Mouse (Mus musculus): ENCODE data around the gene Tmem104. TPM values are rescaled to one million over a fixed set of nuclear protein-coding genes. Genes with fewer than 3 reads are reported as not detected.

The Tmem104 gene
- polyA plus RNA-seq, 1 experiment: 21.6 TPM

DNA sequence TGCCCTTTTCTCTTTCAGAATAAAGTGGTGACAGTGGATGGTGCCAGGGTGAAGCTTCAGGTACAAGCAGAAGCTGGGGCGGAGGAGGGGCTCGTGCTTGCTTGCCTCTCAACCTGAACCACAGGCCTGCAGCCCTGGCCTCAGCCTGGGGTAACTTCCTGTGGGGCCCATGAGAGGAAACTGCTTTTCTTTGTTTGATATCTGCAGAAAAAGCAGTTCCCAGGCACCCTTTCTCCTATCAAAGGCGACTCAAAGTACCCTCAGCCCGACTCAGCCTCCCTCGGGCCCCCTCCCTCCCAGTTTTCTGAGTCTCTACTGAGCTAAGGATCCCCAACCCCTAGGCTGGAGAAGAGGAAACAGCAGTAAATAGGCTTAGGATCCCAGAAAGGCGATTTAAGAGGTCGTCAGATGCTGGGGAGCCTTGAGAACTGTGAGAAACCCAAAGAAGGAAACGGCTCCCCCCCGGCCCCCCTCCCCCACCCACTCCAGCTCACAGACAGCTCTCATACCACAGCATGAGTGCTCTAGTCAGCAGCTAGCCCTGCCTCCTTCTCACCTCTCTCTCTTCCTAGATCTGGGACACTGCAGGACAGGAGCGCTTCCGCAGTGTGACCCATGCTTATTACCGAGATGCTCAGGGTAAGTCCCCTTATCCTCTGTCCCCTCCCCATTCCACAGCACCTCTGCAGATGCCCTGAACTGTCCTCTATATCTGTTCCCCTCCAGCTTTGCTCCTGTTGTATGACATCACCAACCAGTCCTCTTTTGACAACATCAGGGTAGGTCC, 29.2 kb upstream of the Tmem104 start:
- Histone ChIP-seq H3K4me3 (replicated peaks; ENCODE audit: extremely low read depth, low read depth, low read length) (no peak overlapping the region), H3K4me1 (ENCODE audit: control insufficient read depth, insufficient read depth, low read length) (peaks cover 3% of the 10 kb centered on the region; the same call in 1 of the 2 replicates)
- 16% methylated on average over 12 of the region's 12 CpGs for WGBS
- no peak for TF ChIP-seq CTCF (IDR thresholded peaks at IDR 0.05; ENCODE audit: insufficient read depth, low read length)
- no peak for TF ChIP-seq POLR2A (IDR thresholded peaks at IDR 0.05; ENCODE audit: borderline replicate concordance, extremely low read depth, low read depth, low read length)
- DNase-seq: no peak

DNA sequence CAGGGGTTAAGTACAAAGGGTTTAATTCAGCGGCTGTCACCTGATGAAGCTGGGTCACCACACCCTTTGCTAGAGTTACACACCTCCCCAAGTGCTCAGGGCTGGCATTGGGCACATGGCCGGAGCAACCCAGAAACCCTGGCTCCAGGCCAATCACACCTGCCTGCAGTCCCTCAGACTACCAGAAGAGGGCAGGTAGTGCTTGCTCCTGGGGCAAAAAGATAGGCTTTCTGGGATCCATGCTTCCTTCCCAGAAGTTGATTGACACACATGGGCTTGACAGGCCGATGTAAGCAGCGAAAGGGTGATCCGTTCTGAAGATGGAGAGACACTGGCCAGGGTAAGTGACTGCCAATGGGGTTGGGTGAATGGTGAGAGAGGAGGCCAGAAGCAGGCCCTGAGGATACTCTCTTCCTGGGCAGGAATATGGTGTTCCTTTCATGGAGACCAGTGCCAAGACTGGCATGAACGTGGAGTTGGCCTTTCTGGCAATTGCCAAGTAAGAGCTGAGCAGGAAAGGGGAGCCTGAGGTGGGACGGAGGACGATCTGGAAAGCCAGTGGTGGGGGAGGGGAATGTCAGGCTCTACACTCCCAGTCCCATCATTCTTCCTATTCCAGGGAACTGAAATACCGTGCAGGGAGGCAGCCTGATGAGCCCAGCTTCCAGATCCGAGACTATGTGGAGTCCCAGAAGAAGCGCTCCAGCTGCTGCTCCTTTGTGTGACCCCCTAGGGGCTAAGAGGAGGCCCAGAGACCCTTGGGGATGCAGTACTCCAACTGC, 27.1 kb upstream of the Tmem104 start:
- H3K4me3 ChIP-seq (replicated peaks; ENCODE audit: extremely low read depth, low read depth, low read length): no peak overlapping the region
- 58% methylated on average over 11 of the region's 11 CpGs for WGBS
- H3K4me1 ChIP-seq (ENCODE audit: control insufficient read depth, insufficient read depth, low read length): 0 out of 2 replicates have a peak, but pooled peaks cover 3% of the 10 kb centered on the region
- DNase-seq: peak; percentile 97
- TF ChIP-seq CTCF (IDR thresholded peaks at IDR 0.05; ENCODE audit: insufficient read depth, low read length) (peak; percentile 79), POLR2A (IDR thresholded peaks at IDR 0.05; ENCODE audit: borderline replicate concordance, extremely low read depth, low read depth, low read length) (no peak)

GRCm38 (mm10) chr11:115160883-115161577, 26.3 kb upstream of the Tmem104 start:
- Histone ChIP-seq H3K4me3 (replicated peaks; ENCODE audit: extremely low read depth, low read depth, low read length) (no peak overlapping the region), H3K4me1 (ENCODE audit: control insufficient read depth, insufficient read depth, low read length) (0 out of 2 replicates have a peak, but pooled peaks cover 3% of the 10 kb centered on the region)
- 32% methylated on average over 10 of the region's 10 CpGs for WGBS
- DNase-seq: peak; percentile 87
- TF ChIP-seq CTCF (IDR thresholded peaks at IDR 0.05; ENCODE audit: insufficient read depth, low read length) (peak; percentile 92), POLR2A (IDR thresholded peaks at IDR 0.05; ENCODE audit: borderline replicate concordance, extremely low read depth, low read depth, low read length) (no peak)

GRCm38 (mm10) chr11:115161578-115162204, 25.6 kb upstream of the Tmem104 start:
- 0 out of 2 replicates have a peak, but pooled peaks cover 3% of the 10 kb centered on the region for H3K4me1 ChIP-seq (ENCODE audit: control insufficient read depth, insufficient read depth, low read length)
- no peak overlapping the region for H3K4me3 ChIP-seq (replicated peaks; ENCODE audit: extremely low read depth, low read depth, low read length)
- TF ChIP-seq POLR2A (IDR thresholded peaks at IDR 0.05; ENCODE audit: borderline replicate concordance, extremely low read depth, low read depth, low read length) (no peak), CTCF (IDR thresholded peaks at IDR 0.05; ENCODE audit: insufficient read depth, low read length) (no peak)
- WGBS: 52% methylated on average over 9 of the region's 9 CpGs
- no peak for DNase-seq

- Histone ChIP-seq H3K4me3 (replicated peaks; ENCODE audit: extremely low read depth, low read depth, low read length) (no peak overlapping the region), H3K4me1 (ENCODE audit: control insufficient read depth, insufficient read depth, low read length) (0 out of 2 replicates have a peak, but pooled peaks cover 3% of the 10 kb centered on the region)
- WGBS: 25% methylated on average over 9 of the region's 9 CpGs
- TF ChIP-seq CTCF (IDR thresholded peaks at IDR 0.05; ENCODE audit: insufficient read depth, low read length) (no peak), POLR2A (IDR thresholded peaks at IDR 0.05; ENCODE audit: borderline replicate concordance, extremely low read depth, low read depth, low read length) (no peak)
- DNase-seq: no peak
Observed at GRCm38 (mm10) chr11:115162205-115162601, 25.1 kb upstream of the Tmem104 start.

GRCm38 (mm10) chr11:115162832-115163480, 24.3 kb upstream of the Tmem104 start, which contains the start of gene Slc9a3r1:
Gene Slc9a3r1 (plus strand): TSS chr11:115163341.
- peak within 1 kb of the TSS; percentile 88 for H3K4me3 ChIP-seq (replicated peaks; ENCODE audit: extremely low read depth, low read depth, low read length)
- under 1% methylated on average over 47 of the region's 47 CpGs for WGBS
- H3K4me1 ChIP-seq (ENCODE audit: control insufficient read depth, insufficient read depth, low read length): 0 out of 2 replicates have a peak, but pooled peaks cover 3% of the 10 kb centered on the region
- TF ChIP-seq CTCF (IDR thresholded peaks at IDR 0.05; ENCODE audit: insufficient read depth, low read length): no peak
- TF ChIP-seq POLR2A (IDR thresholded peaks at IDR 0.05; ENCODE audit: borderline replicate concordance, extremely low read depth, low read depth, low read length): peak; percentile 99
- DNase-seq: peak; percentile 99

DNA sequence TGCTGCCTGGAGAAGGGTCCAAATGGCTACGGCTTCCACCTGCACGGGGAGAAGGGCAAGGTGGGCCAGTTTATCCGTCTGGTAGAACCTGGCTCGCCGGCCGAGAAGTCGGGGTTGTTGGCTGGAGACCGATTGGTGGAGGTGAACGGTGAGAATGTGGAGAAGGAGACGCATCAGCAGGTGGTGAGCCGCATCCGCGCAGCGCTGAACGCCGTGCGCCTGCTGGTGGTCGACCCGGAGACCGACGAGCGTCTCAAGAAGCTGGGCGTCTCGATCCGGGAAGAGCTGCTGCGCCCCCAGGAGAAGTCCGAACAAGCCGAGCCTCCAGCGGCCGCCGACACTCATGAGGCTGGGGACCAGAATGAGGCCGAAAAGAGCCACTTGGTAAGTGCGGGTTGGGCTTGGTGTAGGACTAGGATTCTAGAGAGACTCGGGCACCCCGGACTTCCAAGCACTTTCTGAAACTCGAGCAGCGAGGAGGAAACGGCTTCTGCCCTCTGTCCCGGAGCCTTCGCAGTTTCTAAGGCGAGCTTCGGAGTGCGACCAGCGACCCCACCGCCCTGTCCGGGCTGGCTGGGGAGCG, 23.6 kb upstream of the Tmem104 start:
- H3K4me3 ChIP-seq (replicated peaks; ENCODE audit: extremely low read depth, low read depth, low read length): peak overlapping the region; percentile 88
- TF ChIP-seq POLR2A (IDR thresholded peaks at IDR 0.05; ENCODE audit: borderline replicate concordance, extremely low read depth, low read depth, low read length): no peak
- WGBS: under 1% methylated on average over 47 of the region's 47 CpGs
- DNase-seq: no peak
- 0 out of 2 replicates have a peak, but pooled peaks cover 3% of the 10 kb centered on the region for H3K4me1 ChIP-seq (ENCODE audit: control insufficient read depth, insufficient read depth, low read length)

- Histone ChIP-seq H3K4me3 (replicated peaks; ENCODE audit: extremely low read depth, low read depth, low read length) (peak overlapping the region; percentile 88), H3K4me1 (ENCODE audit: control insufficient read depth, insufficient read depth, low read length) (0 out of 2 replicates have a peak, but pooled peaks cover 3% of the 10 kb centered on the region)
- WGBS: under 1% methylated on average over 14 of the region's 14 CpGs
- no peak for TF ChIP-seq POLR2A (IDR thresholded peaks at IDR 0.05; ENCODE audit: borderline replicate concordance, extremely low read depth, low read depth, low read length)
- no peak for TF ChIP-seq CTCF (IDR thresholded peaks at IDR 0.05; ENCODE audit: insufficient read depth, low read length)
- no peak for DNase-seq
Observed at GRCm38 (mm10) chr11:115164341-115164975, 22.8 kb upstream of the Tmem104 start.
